Mouse (Mus musculus) liver, adult 2 months (tissue): ENCODE data around the gene Erp44.

Experiments
- CTCF ChIP-seq: fragments of 200-500 bp; IDR thresholded peaks from 2 replicates; pipeline ENCODE4 v1.5.1; 2011; ENCODE audit warnings: low read depth, low read length, control low read depth
- POLR2A ChIP-seq: fragments of 200-500 bp; IDR thresholded peaks from 2 replicates; pipeline ENCODE4 v1.6.1; 2011; ENCODE audit warnings: low read length, control low read depth; ENCODE audit not compliant: insufficient read depth; ENCODE audit errors: extremely low read depth

DNA sequence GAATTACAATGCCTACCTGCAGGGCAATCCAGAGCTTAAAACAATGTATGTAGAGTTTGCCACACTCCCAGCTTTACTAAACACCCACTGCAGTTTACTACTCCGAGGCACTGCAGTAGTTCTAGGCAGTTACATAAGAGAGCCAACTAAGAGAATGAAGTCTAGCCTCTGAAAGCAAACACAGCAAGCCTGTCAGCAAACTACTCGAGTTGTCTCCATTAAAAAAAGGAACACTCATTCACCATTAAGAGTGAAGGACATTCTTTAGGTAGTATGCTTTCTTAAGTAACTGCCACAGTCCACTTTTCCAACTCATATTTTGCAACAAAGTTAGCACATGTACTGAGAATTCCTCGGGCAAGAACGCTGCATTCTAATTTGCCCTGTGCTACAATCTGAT is 40.3 kb downstream of the Erp44 start:
- TF ChIP-seq POLR2A (no peak), CTCF (no peak)
